Mouse (Mus musculus) olfactory bulb, adult 2 months (tissue): ENCODE results near the gene Plppr4.

Source experiments
- CTCF ChIP-seq: fragments of 200-500 bp; IDR thresholded peaks from 2 replicates; pipeline ENCODE4 v1.5.1; 2012; ENCODE audit warnings: low read depth, mild to moderate bottlenecking, low read length, moderate library complexity; ENCODE audit not compliant: insufficient read depth
- POLR2A ChIP-seq: fragments of 200-500 bp; IDR thresholded peaks from 2 replicates; pipeline ENCODE4 v1.6.1; 2012; ENCODE audit warnings: mild to moderate bottlenecking, low read depth, low read length, moderate library complexity; ENCODE audit not compliant: insufficient read depth

GRCm38 (mm10) chr3:117353940-117354339 is 6.7 kb downstream of the Plppr4 start:
- TF ChIP-seq CTCF (no peak), POLR2A (no peak)
